Mouse (Mus musculus) limb, embryonic 13.5 days (tissue): ENCODE results near the gene Hspa4. TPM values are rescaled to one million over a fixed set of nuclear protein-coding genes. Genes with fewer than 3 reads are reported as not detected.
"Not testable (repeated sequence)": the region's sequence is repeated elsewhere in the genome, so short reads cannot be mapped to it uniquely, and the experiment has no call there.

ENCODE experiments used
- ATAC-seq: fragments of 200-750 bp; cut with Nextera tagmentation; 2 replicates; pipeline ENCODE4 v1.8.0; 2017; ENCODE audit warnings: low read depth, moderate number of reproducible peaks, moderate TSS enrichment; ENCODE audit not compliant: low FRiP score
- H3K27ac ChIP-seq: fragments of 300-500 bp; sonication (generic); 2 replicates; pipeline ENCODE4 v1.5.1; 2015; ENCODE audit warnings: inconsistent platforms, mild to moderate bottlenecking, moderate library complexity
- H3K27me3 ChIP-seq: fragments of 300-500 bp; sonication (generic); 2 replicates; pipeline ENCODE4 v1.6.1; 2015; ENCODE audit warnings: mild to moderate bottlenecking, inconsistent platforms
- H3K36me3 ChIP-seq: fragments of 300-500 bp; sonication (generic); 2 replicates; pipeline ENCODE4 v1.6.1; 2015; ENCODE audit warnings: inconsistent platforms, mild to moderate bottlenecking, moderate library complexity
- H3K4me1 ChIP-seq: fragments of 300-500 bp; sonication (generic); 2 replicates; pipeline ENCODE4 v1.6.1; 2015; ENCODE audit warnings: inconsistent platforms
- H3K4me2 ChIP-seq: fragments of 300-500 bp; sonication (generic); replicated peaks from 2 replicates; pipeline ENCODE4 v1.6.1; 2015; ENCODE audit warnings: inconsistent platforms, mild to moderate bottlenecking, moderate library complexity
- H3K4me3 ChIP-seq: fragments of 300-500 bp; sonication (generic); 2 replicates; pipeline ENCODE4 v1.5.1; 2015; ENCODE audit warnings: moderate library complexity, mild to moderate bottlenecking, inconsistent platforms
- H3K9ac ChIP-seq: fragments of 300-500 bp; sonication (generic); 2 replicates; pipeline ENCODE4 v1.6.1; 2015; ENCODE audit warnings: mild to moderate bottlenecking, inconsistent platforms
- H3K9me3 ChIP-seq: fragments of 300-500 bp; sonication (generic); 2 replicates; pipeline ENCODE4 v1.6.1; 2016; ENCODE audit warnings: inconsistent platforms
- WGBS: fragments of 180-500 bp; shearing (Covaris S2); methylation state at CpG from one replicate; pipeline ENCODE4 v1.1.7; 2015; 5-methylcytosine and 5-hydroxymethylcytosine counted together
- polyA plus RNA-seq: library from polyadenylated mRNA; unstranded; fragments of >200 nt; fragmentation: Nextera tagmentation; extraction: Ambion mirVana; gene quantifications from 2 replicates; pipeline ENCODE4 v1.2.1, GENCODE M21; 2015

Hspa4 gene
- polyA plus RNA-seq, 1 experiment from 2014 or later: 79.0 TPM

DNA sequence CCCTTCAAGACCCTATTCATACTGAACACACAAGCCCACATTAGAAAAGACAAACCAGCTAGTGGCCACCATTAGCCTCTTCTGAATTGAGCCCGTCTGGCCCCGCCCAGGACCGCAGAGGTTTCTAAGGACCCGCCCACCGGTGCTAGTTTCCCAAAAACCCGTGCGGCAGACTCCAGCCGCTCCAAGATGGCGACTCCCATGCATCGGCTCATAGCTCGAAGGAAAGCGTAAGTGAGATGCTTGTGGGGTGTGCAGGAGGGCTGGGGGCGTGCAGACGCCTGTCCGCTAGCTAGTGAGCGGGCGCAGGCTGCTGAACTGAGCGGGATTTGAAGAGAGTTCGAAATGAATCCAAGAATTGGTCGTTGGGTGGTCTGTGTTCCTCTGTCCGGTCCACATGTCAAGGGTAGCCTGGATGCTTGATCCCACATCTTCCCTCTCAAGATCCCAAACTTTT lies 24.3 kb upstream of the Hspa4 start, which contains the start of gene Zcchc10:
Zcchc10 (plus strand) TSS at position 168 of the 457 bp plus-strand sequence.
- Histone ChIP-seq H3K9me3 (no peaks in the 10 kb centered on the region), H3K27ac (peak within 1 kb of the TSS; percentile 56; the same call in 1 of the 2 replicates), H3K27me3 (no peaks in the 10 kb centered on the region), H3K4me1 (peaks cover 8% of the 10 kb centered on the region), H3K36me3 (peaks cover 22% of the 10 kb centered on the region), H3K4me3 (peak within 1 kb of the TSS; percentile 72), H3K9ac (peak within 1 kb of the TSS; percentile 83), H3K4me2 (peak within 1 kb of the TSS; percentile 75)
- under 1% methylated on average over 21 of the region's 21 CpGs for WGBS
- peak; percentile 94 for ATAC-seq

GRCm38 (mm10) chr11:53319867-53320266 lies 19.6 kb upstream of the Hspa4 start:
- not testable (repeated sequence) for H3K27me3 ChIP-seq

DNA sequence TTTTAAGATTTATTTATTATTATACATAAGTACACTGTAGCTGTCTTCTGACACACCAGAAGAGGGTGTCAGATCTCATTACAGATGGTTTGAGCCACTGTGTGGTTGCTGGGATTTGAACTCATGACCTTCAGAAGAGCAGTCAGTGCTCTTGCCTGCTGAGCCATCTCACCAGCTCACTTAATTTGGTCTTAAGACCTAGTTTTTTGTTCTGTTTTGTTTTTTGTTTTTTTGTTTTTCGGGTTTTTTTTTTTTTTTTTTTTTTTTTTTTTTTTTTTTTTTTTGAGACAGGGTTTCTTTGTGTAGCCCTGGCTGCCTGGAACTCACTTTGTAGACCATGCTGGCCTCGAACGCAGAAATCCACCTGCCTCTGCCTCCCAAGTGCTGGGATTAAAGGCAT lies 18.3 kb upstream of the Hspa4 start:
- H3K4me2 ChIP-seq, H3K4me3 ChIP-seq, H3K36me3 ChIP-seq, H3K9ac ChIP-seq, H3K9me3 ChIP-seq, H3K27me3 ChIP-seq, H3K27ac ChIP-seq, ATAC-seq, H3K4me1 ChIP-seq: not testable (repeated sequence)
- WGBS: 87% methylated on average over 3 of the region's 3 CpGs

More at GRCm38 (mm10) chr11:53319867-53320266, 19.6 kb upstream of the Hspa4 start:
- H3K9me3 ChIP-seq, H3K27ac ChIP-seq, H3K36me3 ChIP-seq, H3K4me2 ChIP-seq, ATAC-seq, H3K9ac ChIP-seq, H3K4me3 ChIP-seq, H3K4me1 ChIP-seq: not testable (repeated sequence)
- 94% methylated on average over 13 of the region's 13 CpGs for WGBS

GRCm38 (mm10) chr11:53318041-53318440 lies 17.8 kb upstream of the Hspa4 start:
- Histone ChIP-seq H3K36me3 (no peaks in the 10 kb centered on the region), H3K27ac (no peak overlapping the region), H3K27me3 (no peaks in the 10 kb centered on the region), H3K9ac (no peak overlapping the region), H3K4me1 (no peaks in the 10 kb centered on the region), H3K4me2 (no peak overlapping the region), H3K9me3 (no peaks in the 10 kb centered on the region), H3K4me3 (no peak overlapping the region)
- WGBS: 59% methylated on average over 7 of the region's 7 CpGs
- no peak for ATAC-seq

DNA sequence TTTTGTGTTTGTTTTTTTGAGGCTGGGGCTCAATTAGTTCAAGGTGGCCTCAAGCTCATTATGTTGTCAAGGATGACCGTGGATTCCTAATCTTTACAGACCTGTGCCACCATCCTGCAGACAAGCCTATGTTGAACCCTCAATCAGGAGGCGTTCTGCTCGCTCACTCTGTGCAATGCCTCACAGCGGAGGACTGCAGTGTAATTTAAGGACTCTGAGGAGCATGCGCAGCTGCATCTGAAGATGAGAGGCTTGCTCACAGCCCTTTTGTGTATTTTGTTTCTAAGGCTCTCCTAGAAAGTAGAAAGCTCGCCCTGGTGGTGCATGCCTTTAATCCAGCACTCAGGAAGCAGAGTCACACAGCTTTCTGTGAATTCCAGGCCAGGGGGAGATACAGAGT lies 16.7 kb upstream of the Hspa4 start:
- H3K27me3 ChIP-seq: no peaks in the 10 kb centered on the region
- H3K9ac ChIP-seq: no peak overlapping the region
- H3K4me3 ChIP-seq: no peak overlapping the region
- no peak overlapping the region for H3K27ac ChIP-seq
- WGBS: 47% methylated on average over 6 of the region's 6 CpGs
- H3K4me1 ChIP-seq: no peaks in the 10 kb centered on the region
- no peak overlapping the region for H3K4me2 ChIP-seq
- no peak for ATAC-seq
- H3K9me3 ChIP-seq: no peaks in the 10 kb centered on the region
- H3K36me3 ChIP-seq: no peaks in the 10 kb centered on the region

- H3K9ac ChIP-seq: no peak overlapping the region
- H3K27ac ChIP-seq: no peak overlapping the region
- H3K36me3 ChIP-seq: no peaks in the 10 kb centered on the region
- WGBS: 20% methylated on average over 1 of the region's 1 CpGs
- no peak overlapping the region for H3K4me3 ChIP-seq
- no peaks in the 10 kb centered on the region for H3K9me3 ChIP-seq
- ATAC-seq: no peak
- H3K4me2 ChIP-seq: no peak overlapping the region
- no peaks in the 10 kb centered on the region for H3K27me3 ChIP-seq
- no peaks in the 10 kb centered on the region for H3K4me1 ChIP-seq
These were observed 14.5 kb upstream of the Hspa4 start for GRCm38 (mm10) chr11:53314770-53315173.

DNA sequence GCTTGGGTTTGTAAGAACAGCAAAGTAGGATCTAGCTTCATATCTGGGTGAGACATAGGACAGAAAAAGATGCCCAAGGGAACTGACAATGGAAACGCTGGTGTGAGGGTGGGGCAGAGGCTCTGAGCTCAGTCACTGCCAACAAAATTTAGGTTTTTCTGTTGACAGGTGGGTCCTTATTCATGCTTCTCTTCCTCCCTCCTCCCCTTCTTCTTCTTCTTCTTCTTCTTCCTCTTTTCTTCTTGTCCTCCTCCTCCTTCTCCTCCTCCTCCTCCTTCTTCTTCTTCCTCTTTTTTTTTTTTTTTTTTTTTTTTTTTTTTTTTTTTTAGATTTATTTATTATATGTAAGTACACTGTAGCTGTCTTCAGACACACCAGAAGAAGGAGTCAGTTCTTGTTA lies 12.6 kb upstream of the Hspa4 start:
- not testable (repeated sequence) for H3K9me3 ChIP-seq, H3K9ac ChIP-seq, ATAC-seq, H3K27me3 ChIP-seq, H3K27ac ChIP-seq, H3K4me3 ChIP-seq, H3K4me1 ChIP-seq, H3K4me2 ChIP-seq, H3K36me3 ChIP-seq
- 79% methylated on average over 1 of the region's 1 CpGs for WGBS

GRCm38 (mm10) chr11:53311385-53311784 lies 11.1 kb upstream of the Hspa4 start:
- Histone ChIP-seq H3K9me3 (no peaks in the 10 kb centered on the region), H3K36me3 (no peaks in the 10 kb centered on the region), H3K27ac (no peak overlapping the region), H3K4me3 (no peak overlapping the region), H3K9ac (no peak overlapping the region), H3K4me2 (no peak overlapping the region), H3K27me3 (no peaks in the 10 kb centered on the region), H3K4me1 (peaks cover 10% of the 10 kb centered on the region; the same call in 1 of the 2 replicates)
- ATAC-seq: no peak
- whole genome bisulfite sequencing: 32% methylated on average over 1 of the region's 1 CpGs

DNA sequence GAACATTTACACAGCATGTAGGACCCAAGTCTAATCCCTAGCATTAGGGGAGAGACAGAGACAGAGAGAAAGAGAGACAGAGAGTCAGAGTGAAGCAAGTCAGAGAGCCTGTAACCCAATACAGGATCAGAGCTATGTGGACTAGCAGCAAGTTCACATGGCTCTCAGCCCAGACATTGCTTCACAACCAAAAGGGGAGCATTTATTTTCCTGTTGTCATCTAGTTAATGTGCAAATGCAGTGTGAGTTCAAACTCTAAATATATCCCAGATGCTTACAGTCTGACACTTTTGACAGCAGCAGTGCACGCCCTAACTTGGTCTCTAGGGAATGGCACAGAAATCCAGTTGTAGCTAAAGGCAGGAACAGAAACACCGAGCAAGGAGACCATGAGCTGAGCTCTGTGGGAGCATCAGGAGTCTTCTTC lies 8.6 kb upstream of the Hspa4 start:
- Histone ChIP-seq H3K27ac (peak overlapping the region; percentile 12; the same call in 1 of the 2 replicates), H3K4me3 (no peak overlapping the region), H3K36me3 (no peaks in the 10 kb centered on the region), H3K4me1 (peaks cover 10% of the 10 kb centered on the region; the same call in 1 of the 2 replicates), H3K27me3 (no peaks in the 10 kb centered on the region), H3K9ac (no peak overlapping the region), H3K4me2 (no peak overlapping the region), H3K9me3 (no peaks in the 10 kb centered on the region)
- WGBS: 30% methylated on average over 2 of the region's 2 CpGs
- peak; percentile 67; the same call in 1 of the 2 replicates for ATAC-seq

DNA sequence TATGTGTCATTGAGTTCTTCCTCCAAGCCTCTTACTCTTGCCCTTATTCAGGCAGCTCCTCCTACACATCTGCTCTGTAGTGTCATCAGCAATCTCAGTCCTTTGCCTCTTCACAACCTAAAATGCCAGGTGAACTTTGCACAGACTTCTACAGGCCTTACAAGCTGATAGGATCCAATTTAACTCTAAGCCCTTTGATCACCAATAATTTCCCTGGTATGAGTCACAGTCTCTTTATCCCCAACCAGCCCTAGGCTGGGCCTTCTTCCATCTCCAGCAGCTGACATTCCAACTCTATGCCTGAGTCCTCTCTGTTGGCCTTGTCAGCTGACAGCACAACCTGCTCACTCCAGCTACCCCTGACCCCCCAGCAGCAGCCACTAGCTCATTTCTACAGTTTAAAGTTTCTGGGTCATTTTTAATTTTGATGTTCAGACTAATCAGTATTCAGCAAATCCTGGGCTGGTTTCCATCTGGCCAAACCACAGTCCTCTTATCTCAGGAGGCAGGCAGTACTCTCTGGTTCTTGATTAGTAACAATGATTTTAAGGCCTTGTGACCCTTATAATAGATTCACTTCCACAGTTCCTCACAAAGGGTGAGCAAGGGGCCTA lies 8.1 kb upstream of the Hspa4 start:
- H3K9ac ChIP-seq: no peak overlapping the region

DNA sequence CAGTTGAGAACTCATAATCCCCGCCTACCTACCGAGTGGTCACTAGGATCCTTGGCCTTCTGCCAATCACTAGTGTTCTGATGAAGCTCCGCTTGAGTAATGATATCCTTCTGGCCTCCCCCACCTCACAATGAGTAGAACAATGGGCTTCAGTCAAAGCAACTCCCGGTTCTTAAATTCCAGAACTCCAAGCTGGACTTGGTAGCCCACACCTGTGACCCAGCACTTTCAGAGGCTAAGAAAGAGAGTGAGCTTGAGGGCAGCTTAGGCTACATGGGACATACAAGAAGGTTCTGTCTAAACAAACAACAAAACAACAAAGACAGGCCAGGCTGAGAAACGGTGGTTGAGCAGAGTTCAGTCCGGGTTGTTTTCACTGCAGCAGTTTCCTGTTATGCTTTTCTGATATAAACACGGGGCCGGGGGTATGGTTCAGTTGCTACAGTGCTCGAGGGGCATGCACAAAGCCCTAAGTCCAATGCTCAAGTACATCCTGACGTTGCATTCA lies 7.4 kb upstream of the Hspa4 start:
- Histone ChIP-seq H3K9me3 (no peaks in the 10 kb centered on the region), H3K27ac (no peak overlapping the region)
- 78% methylated on average over 10 of the region's 10 CpGs for WGBS

More for the DNA sequence above, 8.1 kb upstream of the Hspa4 start:
- Histone ChIP-seq H3K4me3 (no peak overlapping the region), H3K4me1 (peaks cover 10% of the 10 kb centered on the region; the same call in 1 of the 2 replicates), H3K27ac (peak overlapping the region; percentile 12; the same call in 1 of the 2 replicates), H3K9me3 (no peaks in the 10 kb centered on the region), H3K36me3 (no peaks in the 10 kb centered on the region), H3K27me3 (no peaks in the 10 kb centered on the region), H3K4me2 (no peak overlapping the region)
- ATAC-seq: peak; percentile 69

DNA sequence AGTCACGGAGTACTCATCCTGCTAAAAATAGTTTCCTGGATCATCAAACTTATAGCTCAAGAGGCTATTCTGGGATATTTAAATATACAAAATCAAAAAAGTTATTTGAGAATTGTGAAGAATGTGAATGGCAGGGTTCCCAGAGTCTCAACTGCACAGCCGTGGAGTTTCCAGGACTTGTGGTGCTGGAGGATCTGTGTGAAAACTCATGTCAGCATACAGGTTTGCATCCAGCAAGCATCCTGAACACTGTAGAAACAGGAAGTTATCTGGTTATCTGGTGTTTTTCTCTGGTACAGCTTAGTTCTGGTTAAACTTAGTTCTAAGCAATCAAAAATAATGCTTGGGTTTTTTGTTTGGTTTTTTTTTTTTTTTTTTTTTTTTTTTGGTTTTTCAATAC lies 6.7 kb upstream of the Hspa4 start:
- Histone ChIP-seq H3K4me2 (no peak overlapping the region), H3K9ac (no peak overlapping the region), H3K4me1 (peaks cover 10% of the 10 kb centered on the region; the same call in 1 of the 2 replicates), H3K36me3 (no peaks in the 10 kb centered on the region), H3K4me3 (no peak overlapping the region), H3K27me3 (no peaks in the 10 kb centered on the region), H3K9me3 (no peaks in the 10 kb centered on the region), H3K27ac (no peak overlapping the region)
- WGBS: 73% methylated on average over 2 of the region's 2 CpGs
- no peak for ATAC-seq

More for the DNA sequence above, 7.4 kb upstream of the Hspa4 start:
- Histone ChIP-seq H3K9ac (no peak overlapping the region), H3K27me3 (no peaks in the 10 kb centered on the region), H3K36me3 (no peaks in the 10 kb centered on the region), H3K4me3 (no peak overlapping the region), H3K4me2 (no peak overlapping the region), H3K4me1 (peaks cover 10% of the 10 kb centered on the region; the same call in 1 of the 2 replicates)
- no peak for ATAC-seq
